Mouse (Mus musculus): ENCODE measurements at regions not wholly inside any gene's neighbourhood (a gene's known extent, or its start where the extent isn't known, plus 50 kb on each side); places are given as distances from the start of the nearest gene placed in this dataset.

- no peak for TF ChIP-seq CTCF (IDR thresholded peaks at IDR 0.05; ENCODE audit: low read depth, low read length)
- no peak for TF ChIP-seq POLR2A (IDR thresholded peaks at IDR 0.05; ENCODE audit: extremely low read depth, insufficient read depth, low read length)
Observed at GRCm38 (mm10) chr15:41390699-41391098, 1256.5 kb downstream of the 9330182O14Rik start.

Data from liver, adult 2 months (tissue).